Mouse (Mus musculus): Measurements from ENCODE around the gene Ptpn1.

DNA sequence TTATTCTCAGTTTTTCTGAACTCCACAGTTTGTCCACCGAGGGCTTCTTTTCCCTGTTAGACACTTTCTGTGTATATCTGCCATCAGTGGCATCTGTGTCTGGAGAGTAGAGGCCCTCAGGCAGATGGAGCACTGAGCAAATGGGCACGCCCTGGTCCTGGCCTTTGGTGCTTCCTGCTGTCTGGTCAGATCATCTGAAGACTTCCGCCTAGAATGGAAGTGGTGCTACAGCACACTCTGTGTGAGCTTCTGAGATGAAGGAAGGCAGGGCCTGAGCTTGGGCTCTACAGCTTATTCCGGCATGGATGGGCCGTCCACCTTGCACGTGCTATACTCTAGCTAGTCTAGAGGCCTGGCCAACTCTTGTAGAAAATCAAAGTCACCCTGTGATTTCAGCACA, 30.5 kb downstream of the Ptpn1 start:
- TF ChIP-seq CTCF (IDR thresholded peaks at IDR 0.05; ENCODE audit: low read depth, low read length) (no peak), GATA1 (IDR thresholded peaks at IDR 0.05; ENCODE audit: borderline replicate concordance, low read length) (no peak), POLR2AphosphoS5 (IDR thresholded peaks at IDR 0.05; ENCODE audit: insufficient replicate concordance, low read depth, low read length) (no peak), TAL1 (conservative IDR thresholded peaks at IDR 0.05; ENCODE audit: low read depth, low read length) (no peak)

Measured in G1E (cell line).